Mouse (Mus musculus) forebrain, embryonic 10.5 days (tissue): ENCODE results near the gene Gse1. TPM values are rescaled to one million over a fixed set of nuclear protein-coding genes. Genes with fewer than 3 reads are reported as not detected.

ENCODE experiments used
- DNase-seq: peaks from one replicate; pipeline ENCODE4 v3.0.0-alpha.2; 2017; ENCODE audit warnings: low spot score; ENCODE audit errors: extremely low spot score
- H3K27ac ChIP-seq: fragments of 300-500 bp; sonication (generic); 2 replicates; pipeline ENCODE4 v1.5.1; 2016; ENCODE audit warnings: mild to moderate bottlenecking
- H3K27me3 ChIP-seq: fragments of 300-500 bp; sonication (generic); 2 replicates; pipeline ENCODE4 v1.6.1; 2016; ENCODE audit warnings: mild to moderate bottlenecking; ENCODE audit not compliant: poor library complexity, severe bottlenecking
- H3K36me3 ChIP-seq: fragments of 300-500 bp; sonication (generic); replicated peaks from 2 replicates; pipeline ENCODE4 v1.6.1; 2016; ENCODE audit warnings: mild to moderate bottlenecking, moderate library complexity
- H3K4me1 ChIP-seq: fragments of 300-500 bp; sonication (generic); 2 replicates; pipeline ENCODE4 v1.6.1; 2016
- H3K4me3 ChIP-seq: fragments of 300-500 bp; sonication (generic); 2 replicates; pipeline ENCODE4 v1.5.1; 2016; ENCODE audit warnings: mild to moderate bottlenecking, moderate library complexity
- H3K9me3 ChIP-seq: fragments of 300-500 bp; sonication (generic); 2 replicates; pipeline ENCODE4 v1.6.1; 2016; ENCODE audit warnings: mild to moderate bottlenecking, moderate library complexity
- WGBS: fragments of 180-500 bp; shearing (Covaris S2); methylation state at CpG from one replicate; pipeline ENCODE4 v1.1.7; 2016; 5-methylcytosine and 5-hydroxymethylcytosine counted together
- polyA plus RNA-seq: library from polyadenylated mRNA; unstranded; fragments of >200 nt; fragmentation: Nextera tagmentation; extraction: Ambion mirVana; gene quantifications from 2 replicates; pipeline ENCODE4 v1.2.1, GENCODE M21; 2016

The Gse1 gene
- polyA plus RNA-seq, 1 experiment from 2014 or later = 12.0 TPM

DNA sequence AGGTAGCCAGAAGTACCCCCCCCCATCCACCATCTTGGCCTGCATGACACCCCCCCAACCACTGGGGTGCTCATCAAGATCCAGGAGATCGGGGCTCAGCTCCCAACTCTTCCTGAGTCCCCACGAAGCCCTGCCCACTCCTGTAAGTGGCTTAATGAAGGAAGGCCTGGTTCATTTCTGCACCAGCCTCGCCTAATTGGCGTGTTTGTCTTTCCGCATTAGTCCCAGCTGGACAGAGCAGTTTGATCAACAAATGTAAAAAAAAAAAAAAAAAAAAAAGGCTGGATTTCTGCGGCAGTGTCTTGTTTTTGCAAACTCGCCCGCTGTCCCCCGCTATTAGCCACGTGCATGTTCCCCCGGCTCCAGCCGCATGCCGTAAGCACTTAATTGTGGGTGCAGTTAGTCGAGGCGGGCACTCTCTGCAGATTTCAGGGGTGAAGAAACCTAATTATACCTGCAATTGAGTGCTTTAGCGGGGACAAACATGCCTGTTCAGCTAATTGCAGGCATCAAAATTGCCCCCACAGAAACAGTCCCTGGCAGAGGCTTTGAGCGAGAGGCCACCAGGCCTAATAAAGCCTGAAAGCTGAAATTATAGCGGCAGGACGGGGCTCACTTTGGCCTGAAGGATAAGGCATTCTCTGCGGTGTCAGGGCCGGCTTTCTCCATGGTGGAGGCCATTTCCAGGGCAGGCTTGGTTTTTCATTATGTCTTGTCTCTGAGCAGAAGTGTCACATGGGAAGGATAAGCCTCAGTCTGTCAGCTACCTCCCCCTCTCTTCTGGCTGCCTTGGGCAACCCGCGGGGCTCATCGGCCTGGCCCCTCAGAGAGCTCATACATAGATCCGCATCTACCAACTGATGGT lies 248.7 kb downstream of the Gse1 start:
- H3K4me1 ChIP-seq = peaks cover 90% of the 10 kb centered on the region
- no peak for DNase-seq
- WGBS = 48% methylated on average over 25 of the region's 25 CpGs
- no peaks in the 10 kb centered on the region for H3K36me3 ChIP-seq
- no peaks in the 10 kb centered on the region for H3K9me3 ChIP-seq
- H3K27ac ChIP-seq = peak overlapping the region; percentile 77
- H3K4me3 ChIP-seq = no peak overlapping the region; the same call in 1 of the 2 replicates
- H3K27me3 ChIP-seq = peaks cover 66% of the 10 kb centered on the region

- Histone ChIP-seq H3K27me3 (peaks cover 61% of the 10 kb centered on the region), H3K4me1 (peaks cover 84% of the 10 kb centered on the region), H3K27ac (peak overlapping the region; percentile 27; the same call in 1 of the 2 replicates), H3K36me3 (no peaks in the 10 kb centered on the region), H3K9me3 (no peaks in the 10 kb centered on the region), H3K4me3 (no peak overlapping the region)
- 90% methylated on average over 11 of the region's 11 CpGs for WGBS
- no peak for DNase-seq
Measured at GRCm38 (mm10) chr8:120478754-120479153, 250.5 kb downstream of the Gse1 start.

GRCm38 (mm10) chr8:120479691-120480090 lies 251.4 kb downstream of the Gse1 start:
- no peaks in the 10 kb centered on the region for H3K9me3 ChIP-seq
- no peaks in the 10 kb centered on the region for H3K36me3 ChIP-seq
- no peak for DNase-seq
- H3K4me3 ChIP-seq = no peak overlapping the region
- 0 out of 2 replicates have a peak overlapping the region, but pooled peaks have one; percentile 8 for H3K27ac ChIP-seq
- WGBS = 93% methylated on average over 4 of the region's 4 CpGs
- peaks cover 84% of the 10 kb centered on the region for H3K4me1 ChIP-seq
- peaks cover 62% of the 10 kb centered on the region for H3K27me3 ChIP-seq

DNA sequence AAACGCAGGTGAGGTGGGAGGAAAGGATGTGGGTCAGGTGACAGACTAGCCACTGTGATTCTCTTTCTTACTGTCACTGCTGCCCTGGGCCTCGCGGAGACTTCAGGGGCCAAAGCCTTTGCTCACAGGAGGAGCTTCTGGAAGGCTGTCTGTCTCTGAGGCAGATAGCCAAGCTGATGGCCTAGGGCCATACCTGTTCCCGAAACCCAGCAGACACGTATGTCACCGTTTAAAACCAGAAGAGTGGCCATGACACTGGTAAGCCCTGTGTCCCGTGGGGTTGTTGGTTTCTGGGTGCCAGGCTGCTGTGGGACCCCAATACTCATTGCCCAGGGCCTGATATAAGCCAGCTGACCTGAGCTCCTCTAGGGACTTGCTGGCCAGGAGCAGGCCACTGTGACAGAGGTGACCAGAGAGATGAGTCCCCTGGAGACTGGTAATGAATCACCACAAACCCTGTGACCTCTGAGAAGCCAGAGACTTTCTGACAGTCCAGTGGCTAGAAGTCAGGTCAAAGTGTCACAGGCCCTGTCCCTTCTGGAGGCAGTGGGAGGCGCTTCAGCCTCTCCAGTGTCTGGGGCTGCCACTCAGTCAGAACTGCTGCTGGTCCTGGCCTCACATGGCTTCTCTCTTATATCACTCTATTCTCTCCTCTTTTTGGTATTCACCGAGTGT lies 253.9 kb downstream of the Gse1 start:
- peaks cover 84% of the 10 kb centered on the region for H3K4me1 ChIP-seq
- H3K36me3 ChIP-seq = no peaks in the 10 kb centered on the region
- H3K4me3 ChIP-seq = no peak overlapping the region
- peaks cover 61% of the 10 kb centered on the region for H3K27me3 ChIP-seq
- DNase-seq = no peak
- H3K9me3 ChIP-seq = no peaks in the 10 kb centered on the region
- H3K27ac ChIP-seq = peak overlapping the region; percentile 27
- 77% methylated on average over 9 of the region's 9 CpGs for WGBS

DNA sequence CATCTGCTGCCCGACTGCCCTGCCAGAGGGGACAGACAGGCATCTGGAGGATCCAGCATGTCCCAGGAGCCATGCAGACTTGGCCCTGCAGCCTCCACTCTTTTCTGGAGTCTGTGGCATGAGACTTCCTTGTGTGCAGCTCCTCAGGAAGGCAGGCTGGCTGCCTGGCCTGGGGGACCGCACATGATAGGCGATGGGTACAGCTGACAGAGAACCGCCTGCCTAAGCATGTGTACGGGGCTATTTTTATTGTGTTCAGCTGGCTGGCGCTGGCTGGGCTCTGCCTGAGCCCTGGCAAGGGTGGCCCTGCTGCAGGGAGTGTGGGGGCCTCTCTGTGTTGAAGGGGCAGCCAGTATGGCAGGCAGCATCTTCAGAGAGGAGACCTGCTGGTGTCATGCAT lies 256.2 kb downstream of the Gse1 start:
- Histone ChIP-seq H3K4me3 (no peak overlapping the region), H3K4me1 (peaks cover 84% of the 10 kb centered on the region)
- 78% methylated on average over 6 of the region's 6 CpGs for WGBS

GRCm38 (mm10) chr8:120485116-120485515 lies 256.9 kb downstream of the Gse1 start:
- peak overlapping the region; percentile 98 for H3K27ac ChIP-seq
- H3K9me3 ChIP-seq = no peaks in the 10 kb centered on the region
- H3K4me3 ChIP-seq = peak overlapping the region; percentile 89; the same call in 1 of the 2 replicates
- peaks cover 55% of the 10 kb centered on the region for H3K27me3 ChIP-seq
- DNase-seq = no peak
- H3K36me3 ChIP-seq = no peaks in the 10 kb centered on the region
- WGBS = 36% methylated on average over 6 of the region's 6 CpGs
- H3K4me1 ChIP-seq = peaks cover 87% of the 10 kb centered on the region

More for the DNA sequence above, 256.2 kb downstream of the Gse1 start:
- no peak for DNase-seq
- peaks cover 51% of the 10 kb centered on the region for H3K27me3 ChIP-seq
- H3K27ac ChIP-seq = peak overlapping the region; percentile 98
- no peaks in the 10 kb centered on the region for H3K36me3 ChIP-seq
- no peaks in the 10 kb centered on the region for H3K9me3 ChIP-seq

- Histone ChIP-seq H3K4me3 (peak overlapping the region; percentile 89), H3K27me3 (peaks cover 62% of the 10 kb centered on the region), H3K36me3 (no peaks in the 10 kb centered on the region), H3K4me1 (peaks cover 94% of the 10 kb centered on the region), H3K27ac (peak overlapping the region; percentile 98), H3K9me3 (no peaks in the 10 kb centered on the region)
- whole genome bisulfite sequencing = 18% methylated on average over 21 of the region's 21 CpGs
- no peak for DNase-seq
Measured at GRCm38 (mm10) chr8:120485551-120486476, 257.6 kb downstream of the Gse1 start.

GRCm38 (mm10) chr8:120486477-120487376 lies 258.5 kb downstream of the Gse1 start:
- H3K27me3 ChIP-seq = peaks cover 65% of the 10 kb centered on the region

GRCm38 (mm10) chr8:120487377-120487728 lies 259.1 kb downstream of the Gse1 start:
- H3K4me3 ChIP-seq = peak overlapping the region; percentile 89
- no peaks in the 10 kb centered on the region for H3K9me3 ChIP-seq
- peaks cover 66% of the 10 kb centered on the region for H3K27me3 ChIP-seq
- peaks cover 94% of the 10 kb centered on the region for H3K4me1 ChIP-seq
- under 1% methylated on average over 34 of the region's 34 CpGs for WGBS
- peak overlapping the region; percentile 98 for H3K27ac ChIP-seq
- no peaks in the 10 kb centered on the region for H3K36me3 ChIP-seq
- DNase-seq = peak; percentile 58

More at GRCm38 (mm10) chr8:120486477-120487376, 258.5 kb downstream of the Gse1 start:
- no peaks in the 10 kb centered on the region for H3K36me3 ChIP-seq
- under 1% methylated on average over 50 of the region's 50 CpGs for WGBS
- H3K4me3 ChIP-seq = peak overlapping the region; percentile 89
- no peaks in the 10 kb centered on the region for H3K9me3 ChIP-seq
- DNase-seq = peak; percentile 74
- peaks cover 94% of the 10 kb centered on the region for H3K4me1 ChIP-seq
- peak overlapping the region; percentile 98 for H3K27ac ChIP-seq

- Histone ChIP-seq H3K27ac (peak overlapping the region; percentile 98), H3K36me3 (no peaks in the 10 kb centered on the region), H3K4me3 (peak overlapping the region; percentile 89), H3K4me1 (peaks cover 97% of the 10 kb centered on the region), H3K9me3 (no peaks in the 10 kb centered on the region), H3K27me3 (peaks cover 70% of the 10 kb centered on the region)
- peak; percentile 90 for DNase-seq
- WGBS = under 1% methylated on average over 49 of the region's 55 CpGs
Measured at GRCm38 (mm10) chr8:120487729-120488510, 259.7 kb downstream of the Gse1 start.

DNA sequence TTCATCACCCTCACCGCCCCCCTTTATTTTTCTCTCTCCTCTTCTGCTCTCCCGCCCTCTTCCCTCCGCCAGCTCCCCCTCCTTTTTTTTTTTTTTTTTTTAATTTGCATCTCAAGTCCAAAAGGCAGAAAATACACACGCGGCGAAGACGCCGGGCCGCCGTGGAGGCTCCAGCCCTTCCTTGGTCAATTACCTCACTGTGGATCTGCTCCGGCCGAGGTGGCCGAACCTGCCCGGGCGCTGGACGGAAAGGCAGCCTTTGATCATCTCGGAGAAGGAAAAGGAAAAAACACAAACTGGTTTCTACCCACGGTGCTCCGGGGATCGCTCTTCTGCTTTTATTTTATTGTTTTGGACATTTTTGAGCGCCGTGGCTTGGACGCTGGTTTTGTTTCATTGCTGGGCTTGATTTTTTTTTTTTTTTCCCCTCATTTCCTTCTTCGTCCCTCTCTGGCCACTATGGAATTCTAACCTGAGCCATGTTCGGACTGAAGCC lies 260.4 kb downstream of the Gse1 start:
- Histone ChIP-seq H3K27me3 (peaks cover 70% of the 10 kb centered on the region), H3K4me1 (peaks cover 99% of the 10 kb centered on the region)
- under 1% methylated on average over 25 of the region's 25 CpGs for WGBS

More for the DNA sequence above, 260.4 kb downstream of the Gse1 start:
- Histone ChIP-seq H3K4me3 (peak overlapping the region; percentile 89), H3K9me3 (no peaks in the 10 kb centered on the region), H3K36me3 (no peaks in the 10 kb centered on the region), H3K27ac (peak overlapping the region; percentile 98)
- peak; percentile 68 for DNase-seq
